Mouse (Mus musculus): ENCODE measurements at regions not wholly inside any gene's neighbourhood (a gene's known extent, or its start where the extent isn't known, plus 50 kb on each side); places are given as distances from the start of the nearest gene placed in this dataset.

DNA sequence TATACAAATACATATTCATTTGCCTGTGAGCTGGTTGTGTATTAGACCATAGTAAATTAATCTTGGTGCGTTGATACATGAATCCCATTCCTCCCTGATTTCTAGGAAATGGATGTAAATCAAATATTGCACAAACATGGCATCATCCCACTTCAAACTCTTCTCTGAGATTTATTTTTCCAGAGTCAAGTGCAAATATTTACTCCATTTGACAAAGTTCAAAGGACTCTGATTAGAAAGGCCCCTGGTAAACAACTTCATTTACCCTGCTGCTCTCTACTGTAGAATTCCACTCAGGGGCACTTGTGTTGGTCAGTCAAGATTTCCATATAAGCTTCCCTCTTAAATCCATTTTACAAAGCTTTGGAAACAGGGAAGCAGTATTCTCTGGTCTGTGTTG is 132.3 kb upstream of the Irs2 start:
- no peak for TF ChIP-seq CTCF (IDR thresholded peaks at IDR 0.05; ENCODE audit: low read depth, low read length)
- no peak for TF ChIP-seq POLR2A (IDR thresholded peaks at IDR 0.05; ENCODE audit: extremely low read depth, insufficient read depth, low read length)

All from liver, adult 2 months (tissue).